Mouse (Mus musculus): Measurements from ENCODE around the gene Scarf1. TPM values are rescaled to one million over a fixed set of nuclear protein-coding genes. Genes with fewer than 3 reads are reported as not detected.

Gene Scarf1
- polyA plus RNA-seq, 1 experiment from 2014 or later: 4.5 TPM

GRCm38 (mm10) chr11:75571126-75571990 lies 58.0 kb downstream of the Scarf1 start:
- Histone ChIP-seq H3K27ac (replicated peaks) (no peak overlapping the region), H3K36me3 (peaks cover 31% of the 10 kb centered on the region), H3K4me3 (no peak overlapping the region), H3K9ac (no peak overlapping the region), H3K4me2 (no peak overlapping the region), H3K27me3 (no peaks in the 10 kb centered on the region), H3K4me1 (replicated peaks) (peaks cover 19% of the 10 kb centered on the region), H3K9me3 (no peaks in the 10 kb centered on the region)
- ATAC-seq (ENCODE audit: low FRiP score, low read depth): no peak
- 76% methylated on average over 14 of the region's 14 CpGs for WGBS

GRCm38 (mm10) chr11:75572301-75572791 lies 59.0 kb downstream of the Scarf1 start:
- Histone ChIP-seq H3K27ac (replicated peaks) (peak overlapping the region; percentile 78), H3K4me2 (no peak overlapping the region), H3K36me3 (peaks cover 24% of the 10 kb centered on the region), H3K27me3 (no peaks in the 10 kb centered on the region), H3K4me1 (replicated peaks) (peaks cover 19% of the 10 kb centered on the region), H3K9ac (peak overlapping the region; percentile 26), H3K4me3 (no peak overlapping the region), H3K9me3 (no peaks in the 10 kb centered on the region)
- WGBS: 12% methylated on average over 10 of the region's 10 CpGs
- ATAC-seq (ENCODE audit: low FRiP score, low read depth): no peak

GRCm38 (mm10) chr11:75572854-75573650 lies 59.7 kb downstream of the Scarf1 start:
- Histone ChIP-seq H3K4me3 (no peak overlapping the region), H3K9ac (peak overlapping the region; percentile 26), H3K4me2 (peak overlapping the region; percentile 4; the same call in 1 of the 2 replicates), H3K27ac (replicated peaks) (peak overlapping the region; percentile 78), H3K27me3 (no peaks in the 10 kb centered on the region), H3K36me3 (peaks cover 21% of the 10 kb centered on the region), H3K4me1 (replicated peaks) (peaks cover 19% of the 10 kb centered on the region), H3K9me3 (no peaks in the 10 kb centered on the region)
- WGBS: 8% methylated on average over 12 of the region's 12 CpGs
- ATAC-seq (ENCODE audit: low FRiP score, low read depth): peak; percentile 89

- no peaks in the 10 kb centered on the region for H3K27me3 ChIP-seq
- H3K9me3 ChIP-seq: no peaks in the 10 kb centered on the region
- no peak overlapping the region for H3K4me3 ChIP-seq
- ATAC-seq (ENCODE audit: low FRiP score, low read depth): no peak
- 82% methylated on average over 5 of the region's 5 CpGs for WGBS
- no peak overlapping the region for H3K9ac ChIP-seq
- H3K4me2 ChIP-seq: no peak overlapping the region
- peaks cover 19% of the 10 kb centered on the region for H3K4me1 ChIP-seq (replicated peaks)
- H3K36me3 ChIP-seq: peaks cover 7% of the 10 kb centered on the region
- no peak overlapping the region for H3K27ac ChIP-seq (replicated peaks)
Observed at GRCm38 (mm10) chr11:75574378-75575123, 61.2 kb downstream of the Scarf1 start.

GRCm38 (mm10) chr11:75575560-75576123 lies 62.3 kb downstream of the Scarf1 start:
- H3K4me2 ChIP-seq: no peak overlapping the region
- 77% methylated on average over 9 of the region's 9 CpGs for WGBS
- no peaks in the 10 kb centered on the region for H3K9me3 ChIP-seq
- ATAC-seq (ENCODE audit: low FRiP score, low read depth): no peak
- H3K4me3 ChIP-seq: no peak overlapping the region
- H3K4me1 ChIP-seq (replicated peaks): peaks cover 19% of the 10 kb centered on the region
- no peaks in the 10 kb centered on the region for H3K27me3 ChIP-seq
- H3K9ac ChIP-seq: no peak overlapping the region
- H3K36me3 ChIP-seq: no peaks in the 10 kb centered on the region; the same call in 1 of the 2 replicates
- no peak overlapping the region for H3K27ac ChIP-seq (replicated peaks)

MicroRNAs within 50 kb of the gene (microRNA counts, 519-probe panel; counts per million panel counts)
- microRNA mmu-miR-22: 4,373 counts per million, percentile 90 among the panel's probes with 10 or more counts

Small RNA genes within 50 kb of the gene (microRNA-seq; reads per million reads assigned to microRNA genes)
- gene Mir22 (4,501 reads per million, percentile 90 among the genes with 10 or more reads in this experiment), gene Mir3971 (not detected)

Other genes with a start within 250 kb of the Scarf1 start
- gene Rpa1, start 165.2 kb upstream of the Scarf1 start, polyA plus RNA-seq (2015; fragmentation: Nextera tagmentation; extraction: Ambion mirVana): 54.4 and 61.4 TPM in 2 replicates
- 15.6 and 16.8 TPM in 2 replicates for gene Smyd4, start 165.1 kb upstream of the Scarf1 start, polyA plus RNA-seq (2015; fragmentation: Nextera tagmentation; extraction: Ambion mirVana)
- gene Serpinf1, start 90.8 kb upstream of the Scarf1 start, polyA plus RNA-seq (2015; fragmentation: Nextera tagmentation; extraction: Ambion mirVana): 42.6 and 44.6 TPM in 2 replicates
- 0.26 TPM in 1 of 2 replicates, not detected in the other for gene Serpinf2, start 73.9 kb upstream of the Scarf1 start, polyA plus RNA-seq (2015; fragmentation: Nextera tagmentation; extraction: Ambion mirVana)
- gene Wdr81, start 58.8 kb upstream of the Scarf1 start, polyA plus RNA-seq (2015; fragmentation: Nextera tagmentation; extraction: Ambion mirVana): 7.6 and 7.9 TPM in 2 replicates
- 2.8 and 3.1 TPM in 2 replicates for gene Tlcd2, start 51.8 kb upstream of the Scarf1 start, polyA plus RNA-seq (2015; fragmentation: Nextera tagmentation; extraction: Ambion mirVana)
- 51.2 and 54.6 TPM in 2 replicates for gene Prpf8, start 26.7 kb upstream of the Scarf1 start, polyA plus RNA-seq (2015; fragmentation: Nextera tagmentation; extraction: Ambion mirVana)
- gene Rilp, start 3.4 kb upstream of the Scarf1 start, polyA plus RNA-seq (2015; fragmentation: Nextera tagmentation; extraction: Ambion mirVana): 2.7 and 3.1 TPM in 2 replicates
- gene Slc43a2, start 18.2 kb downstream of the Scarf1 start, polyA plus RNA-seq (2015; fragmentation: Nextera tagmentation; extraction: Ambion mirVana): 15.2 and 17.6 TPM in 2 replicates
- gene Pitpna, start 74.6 kb downstream of the Scarf1 start, polyA plus RNA-seq (2015; fragmentation: Nextera tagmentation; extraction: Ambion mirVana): 120 and 124 TPM in 2 replicates
- gene Inpp5k, start 117.4 kb downstream of the Scarf1 start, polyA plus RNA-seq (2015; fragmentation: Nextera tagmentation; extraction: Ambion mirVana): 38.8 and 39.1 TPM in 2 replicates
- gene Myo1c, start 137.0 kb downstream of the Scarf1 start, polyA plus RNA-seq (2015; fragmentation: Nextera tagmentation; extraction: Ambion mirVana): 11.6 and 12.6 TPM in 2 replicates
- 109 TPM in 2 replicates for gene Crk, start 165.7 kb downstream of the Scarf1 start, polyA plus RNA-seq (2015; fragmentation: Nextera tagmentation; extraction: Ambion mirVana)
- gene Ywhae, start 219.3 kb downstream of the Scarf1 start, polyA plus RNA-seq (2015; fragmentation: Nextera tagmentation; extraction: Ambion mirVana): 1,343 and 1,395 TPM in 2 replicates